Mouse (Mus musculus) limb, embryonic 10.5 days (tissue): ENCODE data around the gene Sim2. TPM values are rescaled to one million over a fixed set of nuclear protein-coding genes. Genes with fewer than 3 reads are reported as not detected.
A peak's percentile ranks its signal among the peaks of the same experiment; 100 is the strongest.

Experiments used
- DNase-seq: peaks from one replicate; pipeline ENCODE4 v3.0.0-alpha.2; 2017; ENCODE audit warnings: low spot score
- H3K27ac ChIP-seq: fragments of 300-500 bp; sonication (generic); 2 replicates; pipeline ENCODE4 v1.5.1; 2016; ENCODE audit warnings: mild to moderate bottlenecking
- H3K27me3 ChIP-seq: fragments of 300-500 bp; sonication (generic); 2 replicates; pipeline ENCODE4 v1.6.1; 2016; ENCODE audit warnings: low read depth, mild to moderate bottlenecking; ENCODE audit not compliant: poor library complexity, severe bottlenecking
- H3K36me3 ChIP-seq: fragments of 300-500 bp; sonication (generic); 2 replicates; pipeline ENCODE4 v1.6.1; 2016; ENCODE audit warnings: mild to moderate bottlenecking, moderate library complexity
- H3K4me1 ChIP-seq: fragments of 300-500 bp; sonication (generic); 2 replicates; pipeline ENCODE4 v1.6.1; 2016
- H3K4me3 ChIP-seq: fragments of 300-500 bp; sonication (generic); 2 replicates; pipeline ENCODE4 v1.5.1; 2016; ENCODE audit warnings: mild to moderate bottlenecking, moderate library complexity
- H3K9me3 ChIP-seq: fragments of 300-500 bp; sonication (generic); replicated peaks from 2 replicates; pipeline ENCODE4 v1.6.1; 2016; ENCODE audit warnings: mild to moderate bottlenecking
- WGBS: fragments of 180-500 bp; shearing (Covaris S2); methylation state at CpG from one replicate; pipeline ENCODE4 v1.1.7; 2016; 5-methylcytosine and 5-hydroxymethylcytosine counted together
- polyA plus RNA-seq: library from polyadenylated mRNA; unstranded; fragments of >200 nt; fragmentation: Nextera tagmentation; extraction: Ambion mirVana; gene quantifications from 2 replicates; pipeline ENCODE4 v1.2.1, GENCODE M21; 2016

Gene Sim2
- polyA plus RNA-seq, 1 experiment from 2014 or later: 2.9 TPM

DNA sequence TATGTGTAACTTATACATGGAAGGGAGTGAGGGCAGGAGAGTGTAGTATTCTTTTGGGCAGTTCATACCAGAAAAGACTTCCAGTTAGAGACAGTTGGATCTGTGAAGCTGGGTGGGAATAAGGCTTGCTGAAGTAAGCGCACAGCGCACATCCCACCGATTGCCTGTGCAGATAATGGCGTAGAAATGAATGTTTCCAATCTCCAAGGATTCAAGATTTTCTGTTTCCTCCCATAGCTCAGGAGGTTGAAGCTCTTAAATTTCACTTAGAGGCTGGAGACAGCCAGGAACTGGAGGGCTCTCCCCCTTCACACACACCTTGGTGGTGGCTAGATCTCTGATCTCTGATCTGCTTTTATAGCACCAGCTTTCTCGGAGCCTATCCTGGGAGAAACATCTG, 3.1 kb upstream of the Sim2 start:
- H3K27me3 ChIP-seq: peaks cover 100% of the 10 kb centered on the region
- DNase-seq: no peak
- no peaks in the 10 kb centered on the region for H3K9me3 ChIP-seq
- WGBS: 13% methylated on average over 5 of the region's 5 CpGs
- H3K4me1 ChIP-seq: peaks cover 43% of the 10 kb centered on the region
- no peak overlapping the region for H3K27ac ChIP-seq
- H3K36me3 ChIP-seq: no peaks in the 10 kb centered on the region
- H3K4me3 ChIP-seq: no peak overlapping the region

DNA sequence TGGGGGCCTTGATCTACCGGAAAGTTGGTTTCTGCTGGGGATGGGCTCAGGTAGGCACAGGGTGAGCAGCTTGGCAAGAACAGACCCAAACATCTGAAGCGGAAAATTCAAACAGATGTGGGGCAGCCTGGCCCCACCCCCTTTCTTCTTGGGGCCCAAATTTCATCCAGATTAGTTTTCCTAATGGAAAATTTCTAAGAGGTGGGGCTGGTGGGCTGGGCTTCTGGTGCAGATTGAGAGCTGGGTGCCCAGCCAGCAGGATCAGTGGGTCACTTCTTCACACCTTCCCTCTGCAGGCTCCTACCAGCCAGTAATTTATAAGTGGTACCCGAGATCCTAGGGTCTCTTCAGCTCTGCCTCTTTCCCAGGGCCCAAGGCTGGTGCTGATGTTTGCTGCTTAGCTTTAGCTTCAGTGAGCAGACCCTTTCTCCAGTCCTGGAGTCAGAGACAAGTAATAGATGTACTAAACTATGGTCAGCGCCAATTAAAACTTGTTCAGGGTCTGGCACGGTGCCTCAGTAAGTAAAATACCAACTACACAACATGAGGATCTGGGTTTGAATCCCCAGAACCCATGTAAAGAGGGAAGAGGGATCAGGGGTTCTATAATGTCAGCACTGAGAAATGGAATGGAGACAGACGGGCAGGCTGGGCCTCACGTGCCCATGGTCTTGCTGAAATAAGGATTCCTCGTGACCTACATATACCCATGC, 2.6 kb upstream of the Sim2 start:
- Histone ChIP-seq H3K27me3 (peaks cover 100% of the 10 kb centered on the region), H3K9me3 (no peaks in the 10 kb centered on the region), H3K4me3 (no peak overlapping the region), H3K36me3 (no peaks in the 10 kb centered on the region), H3K27ac (no peak overlapping the region), H3K4me1 (peaks cover 47% of the 10 kb centered on the region)
- WGBS: 3% methylated on average over 8 of the region's 8 CpGs
- DNase-seq: peak; percentile 47

DNA sequence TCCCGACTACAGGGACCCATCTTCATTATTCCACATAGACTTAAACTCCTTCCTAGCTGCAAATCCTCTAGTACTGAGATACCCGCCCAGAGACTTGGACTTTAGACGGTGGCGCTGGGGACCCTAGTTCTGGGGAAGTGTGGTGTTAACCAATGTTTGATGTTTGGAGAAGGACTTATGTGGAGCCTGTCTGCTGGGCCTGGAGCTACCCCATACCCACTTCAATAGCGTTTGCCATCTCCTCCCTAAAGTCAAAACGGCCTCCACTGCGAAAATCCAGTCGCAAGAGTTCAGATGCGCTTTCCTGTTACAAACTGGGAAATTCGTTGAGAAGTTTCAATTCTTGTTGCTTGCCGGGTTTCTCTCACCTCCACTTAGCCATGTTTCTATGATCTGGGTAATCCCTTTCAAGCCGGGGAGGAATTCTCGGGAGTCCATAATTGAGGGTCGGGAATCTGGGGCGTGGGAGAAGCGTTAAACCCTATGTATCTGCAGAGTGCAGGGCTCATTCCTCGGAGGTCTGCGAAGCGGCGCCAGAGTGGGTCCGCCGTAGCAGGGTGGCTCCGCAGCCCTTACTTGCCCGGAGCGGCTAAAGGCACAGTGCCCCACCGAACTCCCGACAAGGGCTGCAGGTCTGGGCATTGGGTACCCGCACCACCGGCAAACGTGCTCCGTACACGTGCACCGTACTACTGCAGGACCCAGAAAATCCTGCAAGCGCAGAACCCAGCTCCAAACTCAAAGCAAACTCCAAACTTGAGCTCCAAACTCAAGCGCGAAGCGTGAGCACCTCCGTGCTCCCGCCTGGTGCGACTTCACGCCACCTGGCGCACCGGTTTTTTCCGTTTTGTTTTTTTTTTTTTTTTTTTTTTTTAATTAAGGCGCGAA, 1.5 kb upstream of the Sim2 start:
- Histone ChIP-seq H3K36me3 (no peaks in the 10 kb centered on the region), H3K27ac (peak overlapping the region; percentile 50; the same call in 1 of the 2 replicates), H3K4me1 (peaks cover 54% of the 10 kb centered on the region), H3K9me3 (no peaks in the 10 kb centered on the region), H3K27me3 (peaks cover 100% of the 10 kb centered on the region), H3K4me3 (peak overlapping the region; percentile 54)
- DNase-seq: peak; percentile 69
- under 1% methylated on average over 46 of the region's 46 CpGs for WGBS

DNA sequence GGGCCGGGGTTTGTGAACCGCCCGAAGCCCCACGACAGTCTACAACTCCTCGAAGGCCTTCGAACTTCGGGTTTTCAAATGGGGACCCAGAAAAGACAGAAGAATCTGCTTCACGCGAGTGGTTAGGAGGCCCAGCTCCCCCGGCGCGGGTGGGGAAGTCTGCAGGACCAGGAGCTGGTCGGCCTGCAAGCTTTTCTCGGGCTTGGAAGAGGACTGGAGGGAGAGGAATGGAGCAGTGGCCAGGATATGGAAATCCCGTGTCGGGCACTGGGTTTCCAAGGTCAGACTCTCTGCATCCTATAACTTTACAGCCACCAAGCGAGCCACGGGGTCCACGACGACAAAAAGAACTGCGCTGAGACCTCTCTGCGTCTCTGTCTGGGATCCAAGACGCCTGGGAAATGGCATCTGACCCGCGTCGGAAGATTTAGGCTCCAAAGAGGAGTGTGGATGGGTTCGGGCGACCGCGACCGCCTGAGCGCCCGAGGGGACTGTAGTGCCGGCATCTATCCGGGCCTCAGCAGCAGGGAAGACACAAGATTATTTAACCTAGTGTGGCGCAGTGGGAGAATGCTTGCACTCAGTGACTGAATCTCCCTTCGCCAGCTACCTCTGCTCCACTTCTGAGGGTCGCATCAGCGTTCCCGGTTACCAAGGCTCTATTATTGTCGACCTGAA, 744 bp upstream of the Sim2 start:
- Histone ChIP-seq H3K27me3 (peaks cover 100% of the 10 kb centered on the region), H3K9me3 (no peaks in the 10 kb centered on the region), H3K4me1 (peaks cover 52% of the 10 kb centered on the region), H3K36me3 (no peaks in the 10 kb centered on the region), H3K4me3 (peak overlapping the region; percentile 54), H3K27ac (no peak overlapping the region)
- DNase-seq: peak; percentile 74
- under 1% methylated on average over 41 of the region's 41 CpGs for WGBS

DNA sequence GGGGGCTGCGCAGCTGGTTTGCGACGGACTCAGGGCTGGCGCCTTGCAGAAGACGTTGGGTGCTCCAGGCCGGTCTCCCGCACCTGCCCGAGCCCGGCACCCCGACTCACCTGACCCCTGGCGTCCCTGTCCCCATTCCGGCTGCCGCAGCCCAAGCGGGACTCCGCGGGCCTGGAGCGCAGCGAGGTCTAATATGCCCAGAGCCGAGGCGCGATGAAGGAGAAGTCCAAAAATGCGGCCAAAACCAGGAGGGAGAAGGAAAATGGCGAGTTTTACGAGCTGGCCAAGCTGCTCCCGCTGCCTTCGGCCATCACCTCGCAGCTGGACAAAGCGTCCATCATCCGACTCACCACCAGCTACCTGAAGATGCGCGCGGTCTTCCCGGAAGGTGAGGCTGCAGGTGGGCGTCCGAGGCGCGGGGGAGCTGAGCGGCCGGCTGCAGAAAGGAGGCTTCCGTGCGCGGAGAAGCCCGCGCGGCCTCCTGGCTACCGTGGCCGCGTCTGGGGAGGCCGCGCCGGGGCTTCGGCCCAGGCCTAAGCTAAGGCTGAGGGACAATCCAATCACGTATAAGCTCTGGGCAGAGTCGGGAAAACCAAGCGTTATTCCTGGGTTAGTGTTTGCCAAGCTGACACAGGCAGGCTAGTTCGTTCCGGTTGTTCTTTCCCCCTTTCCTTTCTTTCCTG, 1.0 kb downstream of the Sim2 start:
- no peaks in the 10 kb centered on the region for H3K36me3 ChIP-seq
- peak overlapping the region; percentile 80 for H3K27ac ChIP-seq
- 1% methylated on average over 57 of the region's 57 CpGs for WGBS
- peak overlapping the region; percentile 54 for H3K4me3 ChIP-seq
- H3K27me3 ChIP-seq: peaks cover 100% of the 10 kb centered on the region
- peaks cover 43% of the 10 kb centered on the region for H3K4me1 ChIP-seq
- DNase-seq: peak; percentile 72
- H3K9me3 ChIP-seq: no peaks in the 10 kb centered on the region

DNA sequence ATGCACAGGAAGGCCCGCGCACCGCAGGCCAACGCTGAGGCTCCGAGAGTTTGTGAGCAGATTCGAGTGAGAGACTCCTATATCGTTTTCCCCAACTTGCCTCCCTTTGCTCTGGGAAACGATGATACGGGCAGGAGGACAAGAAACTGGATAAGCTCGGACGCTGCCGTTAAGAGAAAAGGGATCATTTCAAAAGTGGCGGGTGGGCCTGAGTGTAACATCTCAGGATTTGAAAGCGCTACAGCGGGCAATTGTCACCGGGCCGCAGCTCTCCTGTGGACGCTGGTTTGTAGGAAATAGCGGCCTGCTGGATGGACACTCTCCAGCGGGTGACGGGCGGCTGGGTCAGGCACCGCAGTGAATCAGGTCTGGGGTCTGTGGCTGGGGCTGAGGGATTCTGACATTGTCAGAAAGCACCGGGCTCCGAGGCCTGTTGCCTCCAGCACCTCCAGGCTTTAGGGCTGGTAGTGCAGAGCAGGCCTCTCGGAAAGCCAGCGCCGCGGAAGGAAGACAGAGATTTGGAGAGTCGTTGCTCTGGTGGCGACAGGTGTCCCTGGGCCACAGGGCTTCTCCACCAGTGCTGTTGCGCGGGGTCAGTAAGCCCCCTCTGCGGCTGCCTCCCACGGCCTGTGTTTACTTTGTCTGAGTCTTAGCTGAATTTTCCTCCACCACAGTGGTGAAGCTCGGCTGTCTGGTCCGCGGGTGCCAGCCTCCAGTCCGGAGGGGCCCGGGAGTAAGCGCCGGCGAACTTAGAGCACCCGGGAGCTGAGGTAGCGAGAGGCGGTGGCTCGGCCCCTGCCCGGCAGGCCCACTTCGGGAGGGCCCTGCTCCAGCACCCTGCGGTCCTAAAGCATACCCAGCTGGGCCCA, 2.2 kb downstream of the Sim2 start:
- Histone ChIP-seq H3K9me3 (no peaks in the 10 kb centered on the region), H3K27ac (peak overlapping the region; percentile 68), H3K4me3 (peak overlapping the region; percentile 54), H3K27me3 (peaks cover 100% of the 10 kb centered on the region), H3K4me1 (peaks cover 41% of the 10 kb centered on the region), H3K36me3 (no peaks in the 10 kb centered on the region)
- under 1% methylated on average over 50 of the region's 50 CpGs for WGBS
- peak; percentile 79 for DNase-seq

DNA sequence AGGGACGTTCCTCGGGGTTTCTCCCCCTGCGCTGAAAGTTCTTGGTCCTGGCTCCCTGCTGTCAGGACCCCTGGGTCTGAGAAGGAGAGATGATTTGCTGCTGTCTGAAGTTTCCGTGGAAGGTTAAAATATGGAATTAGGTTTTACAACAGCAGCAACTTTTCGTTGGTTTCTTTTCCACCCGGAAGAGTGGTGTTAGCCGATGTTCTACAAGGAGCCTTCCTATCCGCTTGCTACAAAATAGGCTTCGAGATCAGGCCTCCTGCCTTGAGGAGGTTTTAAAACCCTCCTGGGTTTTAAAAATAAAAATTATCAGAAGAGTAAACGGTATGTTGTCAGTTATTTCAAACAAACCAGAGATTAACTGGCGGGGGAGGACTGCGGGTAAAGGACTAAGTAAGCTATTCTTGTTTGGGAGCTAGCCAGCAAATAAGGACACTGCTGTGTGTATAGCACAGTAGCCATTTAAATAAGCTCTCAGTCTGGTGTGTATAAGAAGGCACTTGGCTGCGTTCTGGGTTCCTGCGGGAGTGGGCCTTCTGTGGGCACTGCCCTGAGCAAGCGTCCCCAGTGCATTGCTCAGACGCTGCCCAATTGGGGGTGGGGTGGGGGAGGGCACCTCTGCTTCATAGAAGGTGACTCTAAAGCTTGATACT, 3.0 kb downstream of the Sim2 start:
- peak overlapping the region; percentile 68 for H3K27ac ChIP-seq
- no peaks in the 10 kb centered on the region for H3K9me3 ChIP-seq
- peak overlapping the region; percentile 54 for H3K4me3 ChIP-seq
- peaks cover 38% of the 10 kb centered on the region for H3K4me1 ChIP-seq
- peaks cover 100% of the 10 kb centered on the region for H3K27me3 ChIP-seq
- peak; percentile 62 for DNase-seq
- WGBS: 4% methylated on average over 16 of the region's 16 CpGs
- H3K36me3 ChIP-seq: no peaks in the 10 kb centered on the region

DNA sequence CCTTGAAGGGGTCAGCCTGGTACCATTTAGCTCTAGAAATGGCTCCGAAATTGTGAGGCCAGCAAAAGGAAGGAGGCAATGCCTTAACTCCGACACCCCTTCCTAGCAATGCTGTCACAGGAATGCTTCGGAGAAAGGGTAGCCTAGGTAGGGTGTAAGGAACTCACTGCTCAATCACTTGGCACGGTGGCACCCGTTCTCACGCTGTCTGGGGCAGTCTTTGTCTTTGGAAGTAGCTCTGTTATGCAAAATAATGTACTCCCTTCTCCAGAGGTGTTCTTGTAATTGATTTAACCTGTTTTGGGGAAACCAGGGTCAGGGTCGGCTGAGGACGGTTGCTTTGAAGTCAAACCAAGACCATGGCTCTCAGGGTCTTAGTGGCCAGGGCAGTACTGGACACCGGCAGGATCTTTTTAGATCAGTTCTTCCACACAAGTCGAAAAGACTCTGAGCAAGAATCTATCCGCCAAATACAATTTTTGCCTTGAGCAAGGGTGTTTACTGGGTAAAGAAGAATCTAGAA, 3.6 kb downstream of the Sim2 start:
- Histone ChIP-seq H3K4me3 (peak overlapping the region; percentile 54; the same call in 1 of the 2 replicates), H3K27ac (no peak overlapping the region), H3K27me3 (peaks cover 100% of the 10 kb centered on the region), H3K9me3 (no peaks in the 10 kb centered on the region), H3K4me1 (peaks cover 41% of the 10 kb centered on the region), H3K36me3 (no peaks in the 10 kb centered on the region)
- DNase-seq: peak; percentile 54
- WGBS: 3% methylated on average over 11 of the region's 11 CpGs

DNA sequence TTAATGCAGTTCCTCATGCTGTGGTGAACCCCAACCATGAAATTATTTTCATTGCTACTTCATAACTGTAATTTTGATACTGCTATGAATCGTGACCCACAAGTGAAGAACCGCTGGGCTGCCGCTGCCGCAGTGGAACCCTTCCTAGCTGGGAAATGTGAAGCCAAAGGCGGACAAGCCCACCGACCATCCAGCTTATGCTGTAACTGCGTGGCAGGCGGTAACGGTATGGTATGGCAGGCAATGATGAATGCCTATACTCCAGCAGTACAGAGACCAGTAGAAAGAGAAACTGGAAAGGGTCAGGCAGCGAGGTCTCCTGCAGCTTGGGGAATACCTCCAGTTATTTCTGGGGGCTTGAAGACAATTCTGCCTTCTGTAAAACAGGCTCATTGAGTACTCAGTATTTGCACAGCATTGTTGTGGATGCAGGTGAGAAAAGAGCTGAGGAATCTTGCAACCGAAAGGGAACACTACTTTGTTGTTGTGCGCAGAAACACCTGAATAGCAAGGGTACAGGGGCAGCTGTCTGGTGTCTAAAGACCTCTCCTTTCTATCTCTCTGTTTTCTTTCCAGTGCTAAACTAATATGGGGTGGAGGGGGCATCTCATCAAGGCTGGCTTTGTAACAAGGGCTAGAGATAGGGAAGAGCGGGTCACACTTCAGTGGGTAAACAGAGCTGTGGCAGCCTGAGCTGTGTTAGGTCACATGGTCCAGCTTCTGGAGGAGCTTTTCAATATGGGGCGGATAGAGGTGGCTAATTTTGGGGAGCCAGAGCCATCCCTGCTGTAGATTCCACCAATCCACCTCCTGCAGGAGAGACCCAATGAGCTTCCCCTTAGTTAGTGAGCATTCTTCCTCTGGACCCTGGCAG, 4.3 kb downstream of the Sim2 start:
- no peaks in the 10 kb centered on the region for H3K36me3 ChIP-seq
- H3K4me3 ChIP-seq: peak overlapping the region; percentile 0; the same call in 1 of the 2 replicates
- H3K27me3 ChIP-seq: peaks cover 100% of the 10 kb centered on the region
- peaks cover 45% of the 10 kb centered on the region for H3K4me1 ChIP-seq
- H3K9me3 ChIP-seq: no peaks in the 10 kb centered on the region
- WGBS: 5% methylated on average over 14 of the region's 14 CpGs
- peak; percentile 47 for DNase-seq
- no peak overlapping the region for H3K27ac ChIP-seq

DNA sequence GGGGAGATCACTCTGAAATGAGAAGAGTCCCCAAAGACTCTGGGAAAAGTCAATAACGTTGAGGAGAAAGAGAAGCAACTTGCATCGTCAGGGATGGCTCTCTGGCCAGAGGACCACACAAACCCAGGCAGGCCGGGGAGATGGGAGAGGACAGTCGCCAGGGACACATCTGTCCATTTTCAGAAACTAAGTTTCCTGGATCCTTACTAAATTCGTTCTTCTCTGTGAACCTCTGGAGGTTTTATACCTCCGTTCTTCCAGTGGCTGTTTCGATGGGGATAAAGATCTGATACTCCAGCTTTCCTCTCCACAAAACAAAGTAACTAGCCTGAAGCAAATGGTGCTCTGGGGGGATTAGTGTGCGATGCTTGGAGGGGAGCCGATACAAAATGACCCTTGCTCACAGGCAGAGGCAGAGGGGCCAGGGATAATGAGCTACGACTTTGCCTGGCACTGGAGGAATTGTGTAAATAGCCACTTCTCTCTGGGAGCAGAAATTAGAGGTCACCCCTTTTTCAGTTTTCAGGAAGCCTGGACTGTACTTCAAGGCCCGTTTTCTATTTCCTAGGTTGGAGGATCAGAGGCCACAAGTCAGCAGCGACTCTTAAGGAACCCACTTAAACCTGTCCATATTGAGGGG, 7.9 kb downstream of the Sim2 start:
- Histone ChIP-seq H3K27ac (no peak overlapping the region), H3K4me1 (peaks cover 44% of the 10 kb centered on the region), H3K9me3 (no peaks in the 10 kb centered on the region), H3K27me3 (peaks cover 99% of the 10 kb centered on the region), H3K36me3 (no peaks in the 10 kb centered on the region), H3K4me3 (no peak overlapping the region)
- WGBS: 1% methylated on average over 12 of the region's 12 CpGs
- peak; percentile 48 for DNase-seq
